Mouse (Mus musculus) 3T3-L1 (cell line): ENCODE measurements around the gene Golim4.

ENCODE experiments used
- DNase-seq: peaks from one replicate; pipeline ENCODE4 v3.0.0-alpha.2; 2015; ENCODE audit warnings: low read depth, low spot score

Gene Golim4

DNA sequence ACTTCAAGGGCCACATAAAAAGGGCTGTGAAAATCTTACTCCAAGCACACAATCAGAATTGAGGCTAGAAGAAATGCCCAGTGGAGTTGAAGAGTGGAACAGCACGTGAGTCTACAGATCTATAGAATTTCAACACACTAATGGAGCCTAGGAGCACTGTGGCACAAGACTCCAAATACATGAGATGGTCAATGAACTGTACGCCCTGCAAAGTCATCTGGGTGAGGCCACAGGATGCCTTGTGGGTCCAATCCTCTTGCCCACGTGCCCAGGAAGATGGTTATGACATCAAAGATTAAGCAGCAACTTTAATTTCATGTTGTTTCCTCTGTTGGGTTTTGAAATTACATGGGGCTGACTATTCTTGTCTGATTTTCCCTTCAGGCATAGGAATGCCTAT, 30.4 kb downstream of the Golim4 start:
- DNase-seq: no peak

DNA sequence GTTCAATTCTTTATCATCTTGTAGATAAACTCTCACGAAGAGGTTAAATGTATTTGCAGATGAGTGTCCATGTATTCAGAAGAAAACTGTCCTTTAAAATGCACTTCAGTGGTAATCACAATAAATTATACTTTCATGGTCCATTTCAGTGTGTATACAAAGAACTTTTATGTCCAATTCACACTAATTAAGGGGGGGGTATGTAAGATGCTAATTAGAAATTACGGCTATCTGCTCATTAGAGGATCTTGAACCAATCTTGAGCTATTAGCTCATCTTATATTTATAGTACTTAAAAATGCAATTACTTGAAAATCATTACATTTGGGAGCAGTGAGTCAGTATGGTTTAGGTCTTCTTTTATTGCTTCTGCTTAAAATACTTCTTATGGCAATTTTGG, 31.6 kb downstream of the Golim4 start:
- DNase-seq: no peak

- DNase-seq: no peak
These were observed 38.8 kb downstream of the Golim4 start for GRCm38 (mm10) chr3:75917770-75918503.

- no peak for DNase-seq
These were observed 44.0 kb downstream of the Golim4 start for GRCm38 (mm10) chr3:75912786-75913185.

GRCm38 (mm10) chr3:75910768-75911167, 46.0 kb downstream of the Golim4 start:
- DNase-seq: no peak

- peak; percentile 93 for DNase-seq
These were observed 46.5 kb downstream of the Golim4 start for GRCm38 (mm10) chr3:75910257-75910656.

GRCm38 (mm10) chr3:75901903-75902598, 54.7 kb downstream of the Golim4 start:
- DNase-seq: peak; percentile 6

GRCm38 (mm10) chr3:75895075-75895474, 61.7 kb downstream of the Golim4 start:
- no peak for DNase-seq

DNA sequence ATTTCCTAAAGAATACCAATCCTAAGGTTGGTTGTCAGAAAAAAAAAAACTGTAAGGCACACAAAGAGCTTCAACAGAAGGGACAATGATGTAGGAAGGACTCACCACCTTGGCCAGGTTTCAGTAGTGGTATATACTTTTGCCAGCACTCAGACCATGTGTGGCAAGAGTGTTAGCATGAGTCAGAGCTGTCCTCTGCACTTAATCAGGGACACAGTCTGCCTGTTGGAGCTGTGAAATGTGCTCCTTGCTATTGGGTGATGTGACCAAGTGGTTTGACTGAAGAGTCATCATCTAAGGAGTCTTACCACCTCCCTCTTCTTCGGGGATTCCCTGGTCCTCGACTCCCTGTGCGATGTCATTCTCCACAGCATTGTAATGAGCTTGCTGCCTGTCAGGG, 65.2 kb downstream of the Golim4 start:
- DNase-seq: peak; percentile 59

DNA sequence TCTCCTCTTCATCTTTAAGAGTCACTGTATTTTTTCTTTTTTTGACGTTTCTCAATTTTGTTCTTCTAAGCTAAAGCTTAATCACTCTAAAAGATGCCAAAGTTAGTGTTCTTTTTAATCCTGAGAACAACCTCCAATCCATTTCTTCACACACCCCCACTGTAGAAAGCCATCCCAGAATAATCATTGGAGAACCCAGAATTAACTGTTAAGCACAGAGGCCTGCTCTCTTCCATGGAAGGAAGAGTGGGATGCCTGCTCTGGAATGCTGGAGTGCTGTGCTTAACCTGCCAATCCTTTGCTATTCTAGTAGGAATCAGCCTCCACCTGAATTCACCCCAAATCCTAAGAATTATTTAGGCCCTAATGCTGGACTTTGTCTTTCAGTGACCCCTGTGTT, 67.4 kb downstream of the Golim4 start:
- DNase-seq: no peak

- no peak for DNase-seq
These were observed 75.2 kb downstream of the Golim4 start for GRCm38 (mm10) chr3:75881582-75881981.

DNA sequence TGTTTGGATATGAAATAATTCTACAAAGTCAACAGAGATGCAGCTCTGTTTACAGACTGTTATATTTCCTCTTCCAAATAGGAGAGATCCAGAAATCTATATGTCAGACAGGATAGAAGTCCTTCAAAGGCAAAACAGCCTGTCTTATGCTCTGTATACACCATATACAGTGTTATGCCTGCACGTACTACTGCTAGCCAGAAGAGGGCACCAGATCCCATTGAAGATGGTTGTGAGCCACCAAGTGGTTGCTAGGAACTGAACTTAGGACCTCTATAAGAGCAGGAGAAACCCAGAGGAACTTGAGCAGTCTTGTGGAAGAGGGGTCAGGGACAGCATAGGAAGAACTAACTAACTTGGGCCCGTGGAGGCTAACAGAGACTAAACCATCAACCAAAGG, 77.5 kb downstream of the Golim4 start:
- peak; percentile 29 for DNase-seq

GRCm38 (mm10) chr3:75868886-75869285, 87.9 kb downstream of the Golim4 start:
- DNase-seq: peak; percentile 67

- peak; percentile 62 for DNase-seq
These were observed 92.5 kb downstream of the Golim4 start for GRCm38 (mm10) chr3:75864203-75864602.

DNA sequence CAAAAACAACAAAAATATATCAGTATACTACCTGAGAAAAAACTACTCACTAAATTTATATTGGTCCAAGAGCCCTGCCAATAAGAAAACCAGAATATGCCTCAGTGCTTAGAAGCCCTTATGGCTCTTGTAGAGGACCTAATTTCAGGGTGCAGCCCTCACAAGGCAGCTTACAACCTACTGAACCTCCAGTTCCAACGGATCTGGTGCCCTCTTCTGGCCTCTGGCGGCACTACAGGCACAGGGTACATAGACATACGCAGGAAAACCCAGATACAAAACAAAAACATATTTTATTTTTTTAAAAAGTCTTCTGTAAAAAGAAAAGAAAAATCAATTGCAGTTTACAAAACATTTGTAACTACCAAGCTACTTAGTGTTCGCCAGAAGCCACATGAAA, 95.1 kb downstream of the Golim4 start:
- DNase-seq: peak; percentile 69

DNA sequence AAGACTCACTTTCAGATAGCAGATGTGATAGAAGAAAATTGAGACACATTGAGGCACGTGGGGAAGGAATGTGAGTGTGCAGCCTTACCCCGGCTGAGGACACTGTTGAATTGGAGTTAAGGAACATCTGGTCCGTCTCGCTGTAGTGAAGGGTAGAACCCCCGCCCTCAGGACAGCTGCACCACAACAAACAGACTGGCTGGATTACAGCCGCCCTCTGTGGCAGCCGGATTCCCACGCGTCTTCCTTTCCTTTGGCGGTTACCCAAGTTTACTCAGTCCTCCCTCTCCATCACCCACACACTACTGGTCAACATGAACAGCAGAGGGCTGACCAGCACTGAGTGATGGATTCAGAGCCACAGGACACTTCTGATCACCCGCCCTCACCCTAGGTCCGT, 96.0 kb downstream of the Golim4 start:
- no peak for DNase-seq

- DNase-seq: peak; percentile 81
These were observed 121.3 kb downstream of the Golim4 start for GRCm38 (mm10) chr3:75835286-75835967.

- no peak for DNase-seq
These were observed 121.9 kb downstream of the Golim4 start for GRCm38 (mm10) chr3:75834827-75835226.
